Comparison of ENCODE assay signal across 8 mouse cellular contexts in the genomic region with DNA sequence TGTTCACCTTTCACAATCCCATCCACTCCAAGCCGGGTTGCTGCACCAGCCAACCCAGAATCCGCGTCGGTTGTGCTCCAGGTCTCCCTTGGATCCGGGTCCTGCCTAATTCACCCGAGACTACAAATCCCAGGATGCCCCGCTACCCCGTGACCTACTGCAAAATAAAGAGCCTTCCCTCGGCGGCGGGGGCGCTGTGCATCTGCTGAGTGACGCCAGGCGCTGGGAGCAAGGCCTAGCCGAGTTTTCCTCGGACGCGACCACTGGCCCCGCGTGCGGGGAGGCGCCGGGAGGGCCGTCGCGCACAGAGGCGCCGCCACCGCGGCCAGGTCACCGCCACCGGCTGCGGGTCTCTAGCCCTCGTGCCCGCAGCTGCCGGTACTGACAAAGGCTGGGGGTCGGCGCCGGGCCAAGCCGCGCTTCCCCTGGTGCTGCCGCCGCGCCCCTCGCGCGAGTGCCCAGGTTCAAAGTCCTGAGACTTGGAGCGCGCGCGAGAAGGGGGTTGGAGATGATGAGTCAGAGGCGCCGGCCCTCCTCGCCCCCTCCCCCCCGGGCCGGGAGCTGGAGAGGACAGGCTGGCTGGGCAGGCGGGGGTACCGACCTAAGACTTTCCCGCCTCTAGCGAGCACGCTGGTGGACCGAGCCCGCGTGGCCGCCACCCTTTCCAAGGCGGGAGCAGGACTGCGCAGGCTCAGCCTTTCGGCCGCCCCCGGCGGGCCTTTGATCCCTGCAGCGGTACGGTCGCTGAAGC. TPM values are rescaled to one million over a fixed set of nuclear protein-coding genes. Genes with fewer than 3 reads are reported as not detected.
DNase-seq lines count a peak whose midpoint lies in the region; ATAC-seq lines count a peak whose summit lies in the region.

No protein-coding gene starts in this region.

- intact Hi-C loops in left cerebral cortex, postnatal 10 days (cut with DNase I): loop anchor here (5.0 kb wide), 2 partner anchors 112 to 137 kb away; partner anchors contain the start of gene Mettl17

- peaks cover 36% of the 10 kb centered on the region for H3K4me1 ChIP-seq in intestine, embryonic 14.5 days (replicated peaks; ENCODE audit: control insufficient read depth, insufficient read depth, low read length)

- H3K9me3 ChIP-seq in intestine, embryonic 14.5 days (ENCODE audit: control insufficient read depth, low read length): no peaks in the 10 kb centered on the region

- H3K4me3 ChIP-seq in intestine, embryonic 14.5 days (ENCODE audit: low read depth, low read length): peak overlapping the region; percentile 62

- peak; percentile 86 for ATAC-seq in intestine, embryonic 14.5 days (replicated peaks; ENCODE audit: low FRiP score, low TSS enrichment, low read depth)
- peak; percentile 59 for ATAC-seq in megakaryocyte progenitor cell, adult 5-6 weeks (replicated peaks; ENCODE audit: poor library complexity)

- no peaks in the 10 kb centered on the region for H3K27me3 ChIP-seq in intestine, embryonic 14.5 days (replicated peaks; ENCODE audit: control insufficient read depth, insufficient read depth, low read length)

- no peaks in the 10 kb centered on the region for H3K36me3 ChIP-seq in intestine, embryonic 14.5 days (ENCODE audit: control insufficient read depth, insufficient read depth, low read length)

- peak overlapping the region; percentile 91 for H3K9ac ChIP-seq in intestine, embryonic 14.5 days (ENCODE audit: low read length)

- peak; percentile 98 for DNase-seq in adrenal gland, adult 2 months
- peak; percentile 99 for DNase-seq in embryo, embryonic 11 days
- peak; percentile 96 for DNase-seq in gastrocnemius, postnatal 25 days
- DNase-seq in intestine, embryonic 14.5 days (ENCODE audit: low spot score): peak; percentile 97
- DNase-seq in left cerebral cortex, postnatal 10 days (ENCODE audit: extremely low spot score in 1 of 2, low spot score in 2 of 2): peak; percentile 98 to 99
- DNase-seq in right cerebral cortex, postnatal 10 days (ENCODE audit: low spot score in 2 of 2): peak; percentile 99
- DNase-seq in urinary bladder, postnatal 14 days (ENCODE audit: low spot score): peak; percentile 97

- H3K4me2 ChIP-seq in intestine, embryonic 14.5 days (ENCODE audit: low read length): peak overlapping the region; percentile 71

- H3K27ac ChIP-seq in intestine, embryonic 14.5 days (ENCODE audit: low read depth): peak overlapping the region; percentile 98

- WGBS in intestine, embryonic 14.5 days: under 1% methylated on average over 67 of the region's 74 CpGs

RNA-seq across cellular contexts. Expression of gene Zfp219, which starts 0.8 kb away (rescaled TPM):
- 10 to 100 TPM; 40.7 to 52.9 TPM for total RNA-seq in adrenal gland, adult 2 months (2021)
- 133 and 156 TPM in 2 replicates for polyA plus RNA-seq in adrenal gland, adult 2 months (2012; rRNA removed)
- 10 to 100 TPM; 10.8 to 11.7 TPM for total RNA-seq in gastrocnemius, postnatal 25 days (2021)
- polyA plus RNA-seq in intestine, embryonic 14.5 days (2014; fragmentation: Nextera tagmentation; extraction: Ambion mirVana): 31.9 and 34.0 TPM in 2 replicates
- total RNA-seq in left cerebral cortex, postnatal 10 days (2021): 10 to 100 TPM; 30.2 to 32.4 TPM
- total RNA-seq in megakaryocyte progenitor cell, adult 5-6 weeks (2015): 6.5 and 8.5 TPM in 2 replicates
- total RNA-seq in megakaryocyte progenitor cell, adult 5-6 weeks (2017): 8.2 and 15.1 TPM in 2 replicates

RNA-seq across cellular contexts. Expression of gene Tmem253, which starts 4.3 kb away (rescaled TPM):
- 1 to 10 TPM; 1.6 to 2.1 TPM for total RNA-seq in adrenal gland, adult 2 months (2021)
- 0.36 and 0.83 TPM in 2 replicates for polyA plus RNA-seq in adrenal gland, adult 2 months (2012; rRNA removed)
- total RNA-seq in gastrocnemius, postnatal 25 days (2021): 1 to 10 TPM; 1.5 to 2.1 TPM
- 6.8 and 8.5 TPM in 2 replicates for polyA plus RNA-seq in intestine, embryonic 14.5 days (2014; fragmentation: Nextera tagmentation; extraction: Ambion mirVana)
- not detected for total RNA-seq in left cerebral cortex, postnatal 10 days (2021)
- 0.30 TPM in 1 of 2 replicates, not detected in the other for total RNA-seq in megakaryocyte progenitor cell, adult 5-6 weeks (2015)
- not detected in 2 replicates for total RNA-seq in megakaryocyte progenitor cell, adult 5-6 weeks (2017)

RNA-seq across cellular contexts. Expression of gene Olfr221, which starts 22.5 kb away (rescaled TPM):
- not detected for total RNA-seq in adrenal gland, adult 2 months (2021)
- not detected in 2 replicates for polyA plus RNA-seq in adrenal gland, adult 2 months (2012; rRNA removed)
- total RNA-seq in gastrocnemius, postnatal 25 days (2021): not detected
- polyA plus RNA-seq in intestine, embryonic 14.5 days (2014; fragmentation: Nextera tagmentation; extraction: Ambion mirVana): not detected in 2 replicates
- not detected for total RNA-seq in left cerebral cortex, postnatal 10 days (2021)
- not detected in 2 replicates for total RNA-seq in megakaryocyte progenitor cell, adult 5-6 weeks (2015)
- not detected in 2 replicates for total RNA-seq in megakaryocyte progenitor cell, adult 5-6 weeks (2017)

RNA-seq across cellular contexts. Expression of gene Arhgef40, which starts 35.2 kb away (rescaled TPM):
- 10 to 100 TPM; 39.7 to 56.9 TPM for total RNA-seq in adrenal gland, adult 2 months (2021)
- 97.8 and 107 TPM in 2 replicates for polyA plus RNA-seq in adrenal gland, adult 2 months (2012; rRNA removed)
- 10 to 100 TPM; 17.2 to 17.6 TPM for total RNA-seq in gastrocnemius, postnatal 25 days (2021)
- 80.8 and 86.3 TPM in 2 replicates for polyA plus RNA-seq in intestine, embryonic 14.5 days (2014; fragmentation: Nextera tagmentation; extraction: Ambion mirVana)
- total RNA-seq in left cerebral cortex, postnatal 10 days (2021): 10 to 100 TPM; 32.7 to 37.1 TPM
- total RNA-seq in megakaryocyte progenitor cell, adult 5-6 weeks (2015): 3.0 and 9.1 TPM in 2 replicates
- 5.0 and 15.2 TPM in 2 replicates for total RNA-seq in megakaryocyte progenitor cell, adult 5-6 weeks (2017)

Comparison
In these comparisons a context has a peak if more than half of its experiments do, and no peak if none do; other contexts are left out.
1. Peak in every context shown above with its lines: DNase-seq, ATAC-seq, H3K4me3 ChIP-seq and H3K27ac ChIP-seq.